Comparison of ENCODE assay signal across 1 mouse cellular context in the genomic region with DNA sequence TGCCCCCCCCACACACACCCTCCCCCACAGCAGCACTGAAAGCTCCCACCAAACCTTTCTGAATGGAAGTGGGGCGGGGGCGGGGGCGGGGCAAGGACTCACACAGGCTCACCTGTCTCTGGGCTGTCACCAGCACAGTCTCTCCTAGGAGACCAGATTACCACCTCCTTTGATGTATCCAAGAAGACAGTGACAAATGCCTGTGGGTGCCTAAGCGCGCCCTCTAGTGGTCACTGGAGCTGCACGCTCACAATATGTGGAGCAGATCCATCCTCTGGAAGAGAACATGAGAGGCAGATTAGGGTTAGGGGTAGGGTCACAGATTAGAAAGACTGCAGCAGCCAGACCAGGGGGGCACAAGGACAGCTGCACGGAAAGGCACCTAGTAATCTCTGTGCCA.
TF ChIP-seq lines count a peak whose summit lies in the region.

No protein-coding gene starts in this region.

TF ChIP-seq in CH12.LX, 34 proteins besides CTCF, POLR2A, EP300 and RAD21 (continued from another document):
- no peak for TF ChIP-seq TBP (conservative IDR thresholded peaks at IDR 0.05; ENCODE audit: low read depth, low read length)
- TF ChIP-seq CHD1 (IDR thresholded peaks at IDR 0.05; ENCODE audit: low read depth, low read length), result no peak
- no peak for TF ChIP-seq MAZ (IDR thresholded peaks at IDR 0.05; ENCODE audit: low read depth, low read length)
- no peak for TF ChIP-seq MEF2A (IDR thresholded peaks at IDR 0.05; ENCODE audit: borderline replicate concordance, low read depth, low read length)
- no peak for TF ChIP-seq UBTF (IDR thresholded peaks at IDR 0.05; ENCODE audit: low read depth, low read length)
- TF ChIP-seq USF1 (IDR thresholded peaks at IDR 0.05; ENCODE audit: low read depth, low read length), result no peak
- no peak for TF ChIP-seq BHLHE40 (IDR thresholded peaks at IDR 0.05; ENCODE audit: low read depth, low read length)
- TF ChIP-seq USF2 (conservative IDR thresholded peaks at IDR 0.05; ENCODE audit: low read depth, low read length), result no peak
- peak; percentile 97 for TF ChIP-seq SMC3 (IDR thresholded peaks at IDR 0.05; ENCODE audit: low read depth, low read length)
- TF ChIP-seq NELFE (IDR thresholded peaks at IDR 0.05; ENCODE audit: low read depth, low read length), result peak; percentile 36; the same call in 1 of the 2 replicates
- TF ChIP-seq POLR2AphosphoS2 (IDR thresholded peaks at IDR 0.05; ENCODE audit: low read depth, low read length), result no peak
